Mouse (Mus musculus) layer of hippocampus, postnatal 25 days (tissue): ENCODE measurements around the gene Myo18b. TPM values are rescaled to one million over a fixed set of nuclear protein-coding genes. Genes with fewer than 3 reads are reported as not detected.
A peak's percentile ranks its signal among the peaks of the same experiment; 100 is the strongest.

Source experiments
- DNase-seq, 2 experiments: peaks; one replicate each; pipeline ENCODE4 v3.0.0; 2022; ENCODE audit warnings: mixed read lengths in 2 of 2, low spot score in 1 of 2; ENCODE audit errors: extremely low spot score in 1 of 2
- total RNA-seq, 2 experiments: library from RNA; stranded (reverse); gene quantifications; 2 replicates each; pipeline ENCODE4 v1.2.3; 2021

The Myo18b gene
- total RNA-seq, 2 experiments from 2014 or later, result 1.0 to 1.7 TPM

- DNase-seq, result no peak
Observed at GRCm38 (mm10) chr5:112761415-112762075, 134.6 kb downstream of the Myo18b start.

- DNase-seq, result no peak
Observed at GRCm38 (mm10) chr5:112755581-112755980, 140.6 kb downstream of the Myo18b start.

GRCm38 (mm10) chr5:112749634-112750033 is 146.5 kb downstream of the Myo18b start:
- no peak for DNase-seq

GRCm38 (mm10) chr5:112748001-112748719 is 148.0 kb downstream of the Myo18b start:
- DNase-seq, result no peak

GRCm38 (mm10) chr5:112747306-112747930 is 148.7 kb downstream of the Myo18b start:
- no peak for DNase-seq

GRCm38 (mm10) chr5:112745176-112745575 is 151.0 kb downstream of the Myo18b start:
- peak; percentile 21 to 24 for DNase-seq

GRCm38 (mm10) chr5:112744571-112744970 is 151.6 kb downstream of the Myo18b start:
- no peak for DNase-seq

- DNase-seq, result no peak
Observed at GRCm38 (mm10) chr5:112743121-112743520, 153.0 kb downstream of the Myo18b start.

GRCm38 (mm10) chr5:112740651-112741050 is 155.5 kb downstream of the Myo18b start:
- DNase-seq, result peak; percentile 35 to 46

GRCm38 (mm10) chr5:112735040-112735439 is 161.1 kb downstream of the Myo18b start:
- DNase-seq, result no peak

- no peak for DNase-seq
Observed at GRCm38 (mm10) chr5:112730604-112731003, 165.6 kb downstream of the Myo18b start.

- DNase-seq, result no peak
Observed at GRCm38 (mm10) chr5:112728432-112728831, 167.7 kb downstream of the Myo18b start.

- peak in 1 of 2 experiments; percentile 68 for DNase-seq
Observed at GRCm38 (mm10) chr5:112718655-112719306, 177.4 kb downstream of the Myo18b start.

- DNase-seq, result no peak
Observed at GRCm38 (mm10) chr5:112714679-112715446, 181.3 kb downstream of the Myo18b start.

- no peak for DNase-seq
Observed at GRCm38 (mm10) chr5:112709831-112710230, 186.3 kb downstream of the Myo18b start.

GRCm38 (mm10) chr5:112708441-112708840 is 187.7 kb downstream of the Myo18b start:
- DNase-seq, result no peak

- no peak for DNase-seq
Observed at GRCm38 (mm10) chr5:112707478-112707877, 188.7 kb downstream of the Myo18b start.

- DNase-seq, result no peak
Observed at GRCm38 (mm10) chr5:112700794-112701193, 195.4 kb downstream of the Myo18b start.

- no peak for DNase-seq
Observed at GRCm38 (mm10) chr5:112696683-112697082, 199.5 kb downstream of the Myo18b start.

- no peak for DNase-seq
Observed at GRCm38 (mm10) chr5:112695254-112695711, 200.9 kb downstream of the Myo18b start.
